Comparison of ENCODE assay signal across 8 mouse cellular contexts in genomic region chrX:12091431-12092061, GRCm38 (mm10).
A peak's percentile ranks its signal among the peaks of the same experiment; 100 is the strongest.
DNase-seq lines count a peak whose midpoint lies in the region; ATAC-seq and TF ChIP-seq lines count a peak whose summit lies in the region.

No protein-coding gene starts in this region.

- H3K27ac ChIP-seq in heart, embryonic 12.5 days (ENCODE audit: poor library complexity, severe bottlenecking): peak overlapping the region; percentile 96
- H3K27ac ChIP-seq in kidney, embryonic 16.5 days (ENCODE audit: low read length): peak overlapping the region; percentile 95
- H3K27ac ChIP-seq in lung, postnatal 0 days (ENCODE audit: low read length): peak overlapping the region; percentile 92

- peak overlapping the region; percentile 92 for H3K4me2 ChIP-seq in heart, embryonic 12.5 days
- H3K4me2 ChIP-seq in kidney, embryonic 16.5 days (replicated peaks; ENCODE audit: low read depth, low read length): peak overlapping the region; percentile 81
- peak overlapping the region; percentile 83 for H3K4me2 ChIP-seq in lung, postnatal 0 days (replicated peaks; ENCODE audit: low read depth, low read length)

- no peaks in the 10 kb centered on the region for H3K36me3 ChIP-seq in E14TG2a.4 (ENCODE audit: insufficient read depth, low read length)
- H3K36me3 ChIP-seq in heart, embryonic 12.5 days: no peaks in the 10 kb centered on the region
- H3K36me3 ChIP-seq in kidney, embryonic 16.5 days (ENCODE audit: insufficient read depth, low read length): no peaks in the 10 kb centered on the region
- H3K36me3 ChIP-seq in lung, postnatal 0 days (ENCODE audit: insufficient read depth, low read length): no peaks in the 10 kb centered on the region

- H3K4me3 ChIP-seq in E14TG2a.4 (replicated peaks; ENCODE audit: low read length): peak overlapping the region; percentile 56
- peak overlapping the region; percentile 60 for H3K4me3 ChIP-seq in heart, embryonic 12.5 days
- H3K4me3 ChIP-seq in kidney, embryonic 16.5 days (ENCODE audit: low read length): peak overlapping the region; percentile 54
- H3K4me3 ChIP-seq in lung, postnatal 0 days (ENCODE audit: low read depth, low read length): peak overlapping the region; percentile 53

- H3K9ac ChIP-seq in heart, embryonic 12.5 days: peak overlapping the region; percentile 84
- H3K9ac ChIP-seq in kidney, embryonic 16.5 days (replicated peaks; ENCODE audit: low read length): peak overlapping the region; percentile 76
- peak overlapping the region; percentile 44 for H3K9ac ChIP-seq in lung, postnatal 0 days (replicated peaks; ENCODE audit: low read depth)

- peaks cover 20% of the 10 kb centered on the region for H3K4me1 ChIP-seq in E14TG2a.4 (replicated peaks; ENCODE audit: low read depth, low read length)
- H3K4me1 ChIP-seq in heart, embryonic 12.5 days (replicated peaks): peaks cover 32% of the 10 kb centered on the region
- peaks cover 25% of the 10 kb centered on the region for H3K4me1 ChIP-seq in kidney, embryonic 16.5 days (ENCODE audit: insufficient read depth, low read length)
- no peaks in the 10 kb centered on the region; the same call in 1 of the 2 replicates for H3K4me1 ChIP-seq in lung, postnatal 0 days (ENCODE audit: insufficient read depth, low read depth, low read length)

- peaks cover 80% of the 10 kb centered on the region for H3K27me3 ChIP-seq in E14TG2a.4 (ENCODE audit: insufficient read depth, low read length)
- H3K27me3 ChIP-seq in heart, embryonic 12.5 days (replicated peaks): peaks cover 71% of the 10 kb centered on the region
- H3K27me3 ChIP-seq in kidney, embryonic 16.5 days (ENCODE audit: insufficient read depth, low read length): peaks cover 63% of the 10 kb centered on the region
- H3K27me3 ChIP-seq in lung, postnatal 0 days (replicated peaks; ENCODE audit: insufficient read depth, low read length): 0 out of 2 replicates have a peak, but pooled peaks cover 10% of the 10 kb centered on the region

- H3K9me3 ChIP-seq in E14TG2a.4 (ENCODE audit: low read length): no peaks in the 10 kb centered on the region
- H3K9me3 ChIP-seq in heart, embryonic 12.5 days (replicated peaks): peaks cover 7% of the 10 kb centered on the region; the same call in 1 of the 2 replicates
- H3K9me3 ChIP-seq in kidney, embryonic 16.5 days (ENCODE audit: low read length): no peaks in the 10 kb centered on the region
- no peaks in the 10 kb centered on the region for H3K9me3 ChIP-seq in lung, postnatal 0 days (ENCODE audit: low read length)

- TF ChIP-seq EP300 in lung, postnatal 0 days (IDR thresholded peaks at IDR 0.05): no peak

- 2% methylated on average over 43 of the region's 56 CpGs for WGBS in heart, embryonic 12.5 days
- 2% methylated on average over 44 of the region's 56 CpGs for WGBS in kidney, embryonic 16.5 days
- WGBS in lung, postnatal 0 days: 7% methylated on average over 10 of the region's 56 CpGs

- ATAC-seq in heart, embryonic 12.5 days (ENCODE audit: insufficient number of reproducible peaks, low FRiP score): no peak
- ATAC-seq in kidney, embryonic 16.5 days (ENCODE audit: low FRiP score, low TSS enrichment): peak; percentile 14; the same call in 1 of the 2 replicates
- ATAC-seq in lung, postnatal 0 days: peak; percentile 18
- ATAC-seq in granulocyte monocyte progenitor cell, adult 5-6 weeks (replicated peaks; ENCODE audit: poor library complexity, severe bottlenecking): no peak

- no peak for TF ChIP-seq CTCF in E14TG2a.4 (conservative IDR thresholded peaks at IDR 0.05; ENCODE audit: low read length)
- no peak for TF ChIP-seq CTCF in lung, postnatal 0 days (IDR thresholded peaks at IDR 0.05)

- peak; percentile 79 for DNase-seq in 3134 (ENCODE audit: extremely low read depth, insufficient read length, low spot score)
- peak; percentile 21 for DNase-seq in embryo, embryonic 10.5 days (ENCODE audit: low spot score)
- DNase-seq in lung, postnatal 0 days (ENCODE audit: low spot score): peak; percentile 60
- peak; percentile 39 for DNase-seq in skeletal muscle tissue, adult 2 months (ENCODE audit: low read depth, low spot score)

Comparison
In these comparisons a context has a peak if more than half of its experiments do, and no peak if none do; other contexts are left out.
1. DNase-seq: peak in every context shown above with its lines; median percentile 79 in 3134; 60 in lung, postnatal 0 days; 39 in skeletal muscle tissue, adult 2 months; 21 in embryo, embryonic 10.5 days.
2. ATAC-seq: peak in kidney, embryonic 16.5 days (single experiment) and lung, postnatal 0 days (single experiment); none in heart, embryonic 12.5 days (single experiment) and granulocyte monocyte progenitor cell, adult 5-6 weeks (single experiment).
3. Peak in every context shown above with its lines, with median percentiles within 50 percentile points of each other: H3K4me3 ChIP-seq, H3K27ac ChIP-seq, H3K4me2 ChIP-seq and H3K9ac ChIP-seq.